ENCODE assay signal across 15 mouse cellular contexts in the genomic region with DNA sequence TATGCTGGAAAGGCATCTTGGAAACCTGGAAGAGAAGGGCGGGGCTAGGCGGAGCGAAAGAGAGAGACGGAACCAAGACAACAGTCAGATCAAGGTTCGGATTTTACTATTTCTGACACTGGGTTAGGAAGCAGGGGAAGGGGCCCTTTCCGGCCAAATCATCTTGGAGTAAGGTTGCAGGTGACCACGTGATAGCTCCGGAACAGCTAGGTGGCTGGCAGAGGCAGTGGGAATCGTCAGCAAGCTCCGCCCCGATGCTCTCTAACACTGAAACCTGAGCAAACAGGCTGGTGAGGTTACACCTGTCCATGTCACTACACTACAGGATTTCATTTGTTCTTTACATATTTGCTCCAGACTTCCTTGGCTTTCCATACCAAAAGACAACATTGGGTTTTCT. TPM values are rescaled to one million over a fixed set of nuclear protein-coding genes. Genes with fewer than 3 reads are reported as not detected.
A peak's percentile ranks its signal among the peaks of the same experiment; 100 is the strongest.
DNase-seq lines count a peak whose midpoint lies in the region; ATAC-seq lines count a peak whose summit lies in the region.
"Had no signal": no experiment of that assay in that cellular context is flagged by ENCODE, and none has a peak within 500 bp of the region (broad histone marks: within the 10 kb centered on the region; RNA-seq: fewer than 3 reads in every experiment).

No protein-coding gene starts in this region.

- H3K27me3 ChIP-seq in kidney, embryonic 16.5 days (ENCODE audit: insufficient read depth, low read length): no peaks in the 10 kb centered on the region; the same call in 1 of the 2 replicates
- H3K27me3 ChIP-seq in embryonic facial prominence, embryonic 12.5 days: no peaks in the 10 kb centered on the region
- H3K27me3 ChIP-seq in liver, embryonic 13.5 days: no peaks in the 10 kb centered on the region
- H3K27me3 ChIP-seq: midbrain, embryonic 15.5 days; neural tube, embryonic 12.5 days had no signal

- intact Hi-C loops in heart, postnatal 14 days (cut with DNase I): loop anchor here (10.0 kb wide), 1 partner anchor 229 kb away; no protein-coding TSS in a partner anchor

- ATAC-seq in kidney, embryonic 16.5 days (ENCODE audit: low FRiP score, low TSS enrichment): no peak
- ATAC-seq in embryonic facial prominence, embryonic 12.5 days (ENCODE audit: insufficient number of reproducible peaks, insufficient read depth, low FRiP score, low TSS enrichment): no peak
- no peak for ATAC-seq in liver, embryonic 13.5 days (ENCODE audit: low read depth)
- ATAC-seq in frontal cortex, adult (ENCODE audit: low TSS enrichment): no peak
- ATAC-seq: activated CD4-positive, CD25-positive, alpha-beta regulatory T cell, adult 4 months; midbrain, embryonic 15.5 days had no signal

- H3K4me2 ChIP-seq in kidney, embryonic 16.5 days (replicated peaks; ENCODE audit: low read depth, low read length): peak overlapping the region; percentile 11; the same call in 1 of the 2 replicates
- H3K4me2 ChIP-seq in embryonic facial prominence, embryonic 12.5 days (replicated peaks): peak overlapping the region; percentile 25; the same call in 1 of the 2 replicates
- peak overlapping the region; percentile 35 for H3K4me2 ChIP-seq in liver, embryonic 13.5 days
- H3K4me2 ChIP-seq: midbrain, embryonic 15.5 days; neural tube, embryonic 12.5 days had no signal

- no peak overlapping the region for H3K9ac ChIP-seq in kidney, embryonic 16.5 days (replicated peaks; ENCODE audit: low read length)
- H3K9ac ChIP-seq in embryonic facial prominence, embryonic 12.5 days: no peak overlapping the region
- H3K9ac ChIP-seq in liver, embryonic 13.5 days: no peak overlapping the region
- H3K9ac ChIP-seq: midbrain, embryonic 15.5 days; neural tube, embryonic 12.5 days had no signal

- WGBS in kidney, embryonic 16.5 days: 34% methylated on average over 11 of the region's 11 CpGs
- WGBS in embryonic facial prominence, embryonic 12.5 days: 43% methylated on average over 11 of the region's 11 CpGs
- 30% methylated on average over 11 of the region's 11 CpGs for WGBS in liver, embryonic 13.5 days (ENCODE audit: insufficient replicate concordance)

- DNase-seq in heart, adult 11 months: peak; percentile 62
- no peak for DNase-seq in heart, postnatal 14 days
- DNase-seq in kidney, postnatal 36 days: no peak
- DNase-seq in liver, embryonic 13.5 days: no peak
- DNase-seq in layer of hippocampus, adult 11-12 months (ENCODE audit: low spot score): no peak
- DNase-seq: cerebellum, adult 18-20 months; kidney, adult 2 months had no signal

- 0 out of 2 replicates have a peak, but pooled peaks cover 3% of the 10 kb centered on the region for H3K4me1 ChIP-seq in kidney, embryonic 16.5 days (ENCODE audit: insufficient read depth, low read length)
- H3K4me1 ChIP-seq in embryonic facial prominence, embryonic 12.5 days: no peaks in the 10 kb centered on the region
- H3K4me1 ChIP-seq in liver, embryonic 13.5 days (replicated peaks): peaks cover 12% of the 10 kb centered on the region; the same call in 1 of the 2 replicates
- H3K4me1 ChIP-seq: neural tube, embryonic 12.5 days had no signal

- no peak overlapping the region for H3K27ac ChIP-seq in kidney, embryonic 16.5 days (ENCODE audit: low read length)
- H3K27ac ChIP-seq in embryonic facial prominence, embryonic 12.5 days: no peak overlapping the region
- H3K27ac ChIP-seq in liver, embryonic 13.5 days: no peak overlapping the region
- H3K27ac ChIP-seq: macrophage; midbrain, embryonic 15.5 days; neural tube, embryonic 12.5 days had no signal

- H3K9me3 ChIP-seq in kidney, embryonic 16.5 days (ENCODE audit: low read length): no peaks in the 10 kb centered on the region
- no peaks in the 10 kb centered on the region for H3K9me3 ChIP-seq in embryonic facial prominence, embryonic 12.5 days
- H3K9me3 ChIP-seq in liver, embryonic 13.5 days (replicated peaks): no peaks in the 10 kb centered on the region
- H3K9me3 ChIP-seq: G1E; midbrain, embryonic 15.5 days; neural tube, embryonic 12.5 days had no signal

- H3K36me3 ChIP-seq in kidney, embryonic 16.5 days (ENCODE audit: insufficient read depth, low read length): no peaks in the 10 kb centered on the region
- H3K36me3 ChIP-seq in embryonic facial prominence, embryonic 12.5 days: no peaks in the 10 kb centered on the region
- H3K36me3 ChIP-seq in liver, embryonic 13.5 days: no peaks in the 10 kb centered on the region
- H3K36me3 ChIP-seq: G1E; midbrain, embryonic 15.5 days; neural tube, embryonic 12.5 days had no signal

- H3K4me3 ChIP-seq in kidney, embryonic 16.5 days (ENCODE audit: low read length): peak overlapping the region; percentile 5; the same call in 1 of the 2 replicates
- H3K4me3 ChIP-seq in embryonic facial prominence, embryonic 12.5 days: no peak overlapping the region
- no peak overlapping the region; the same call in 1 of the 2 replicates for H3K4me3 ChIP-seq in liver, embryonic 13.5 days (replicated peaks)
- H3K4me3 ChIP-seq: midbrain, embryonic 15.5 days; neural tube, embryonic 12.5 days had no signal

RNA-seq across cellular contexts. Expression of a gene that starts 4.9 kb away (rescaled TPM):
- total RNA-seq in heart, postnatal 14 days (2021): 10 to 100 TPM; 27.5 to 31.4 TPM
- polyA plus RNA-seq in kidney, embryonic 16.5 days (2015; fragmentation: Nextera tagmentation; extraction: Ambion mirVana): 129 and 134 TPM in 2 replicates
- 134 and 135 TPM in 2 replicates for polyA plus RNA-seq in embryonic facial prominence, embryonic 12.5 days (2016; fragmentation: Nextera tagmentation; extraction: Ambion mirVana)
- 164 and 193 TPM in 2 replicates for polyA plus RNA-seq in liver, embryonic 13.5 days (2015; fragmentation: Nextera tagmentation; extraction: Ambion mirVana)

RNA-seq across cellular contexts. Expression of a gene that starts 16.3 kb away (rescaled TPM):
- 100 to 1,000 TPM; 242 to 245 TPM for total RNA-seq in heart, postnatal 14 days (2021)
- polyA plus RNA-seq in kidney, embryonic 16.5 days (2015; fragmentation: Nextera tagmentation; extraction: Ambion mirVana): 50.3 and 53.3 TPM in 2 replicates
- polyA plus RNA-seq in embryonic facial prominence, embryonic 12.5 days (2016; fragmentation: Nextera tagmentation; extraction: Ambion mirVana): 44.0 and 45.8 TPM in 2 replicates
- 27.7 and 31.6 TPM in 2 replicates for polyA plus RNA-seq in liver, embryonic 13.5 days (2015; fragmentation: Nextera tagmentation; extraction: Ambion mirVana)
